Mouse (Mus musculus): ENCODE measurements around the gene Rere.
A peak's percentile ranks its signal among the peaks of the same experiment; 100 is the strongest.
"Not testable (repeated sequence)": the region's sequence is repeated elsewhere in the genome, so short reads cannot be mapped to it uniquely, and the experiment has no call there.

Rere gene

DNA sequence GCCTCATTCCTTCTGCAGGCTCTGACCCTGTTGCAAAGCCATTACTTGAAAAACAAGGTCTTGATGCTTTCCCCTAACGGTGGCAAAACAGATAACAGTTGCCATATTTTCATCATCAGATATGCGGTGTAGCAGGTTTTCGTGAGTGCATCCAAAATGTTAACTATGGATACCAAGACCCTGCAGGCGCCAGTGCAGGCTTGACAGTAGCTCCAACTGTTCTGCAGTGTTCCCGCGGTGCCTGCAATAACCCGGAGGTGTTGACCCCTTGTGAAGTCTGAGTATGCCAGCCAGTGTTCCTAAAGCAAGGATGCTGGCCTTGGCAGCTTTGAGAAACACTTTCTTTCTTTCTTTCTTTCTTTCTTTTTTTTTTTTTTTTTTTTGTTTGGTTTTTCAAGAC is 26.3 kb upstream of the Rere start:
- no peak for DNase-seq

- peak; percentile 94 for DNase-seq
These were observed 23.9 kb upstream of the Rere start for GRCm38 (mm10) chr4:150257252-150258204.

DNA sequence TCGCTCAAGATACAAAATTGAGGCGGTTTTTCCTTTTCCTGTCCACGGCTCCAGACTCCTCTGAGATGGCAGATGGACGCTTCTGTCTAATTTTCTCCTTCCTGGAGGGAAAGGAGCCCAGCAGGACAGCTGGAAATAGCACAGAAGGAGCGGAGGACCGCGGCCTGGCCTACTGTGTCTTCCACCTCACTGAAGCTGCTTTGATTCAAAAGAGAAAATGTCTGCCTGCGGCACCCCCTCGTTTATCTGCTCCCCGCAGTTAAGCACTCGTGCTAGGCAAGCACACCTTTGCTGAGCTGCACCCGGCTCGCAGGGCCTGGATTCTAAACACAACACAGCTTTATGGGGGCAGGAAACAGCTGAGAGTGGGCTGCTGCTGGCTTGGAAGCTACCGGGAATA is 23.1 kb upstream of the Rere start:
- DNase-seq = no peak

GRCm38 (mm10) chr4:150259577-150259976 is 21.9 kb upstream of the Rere start:
- DNase-seq = no peak

DNA sequence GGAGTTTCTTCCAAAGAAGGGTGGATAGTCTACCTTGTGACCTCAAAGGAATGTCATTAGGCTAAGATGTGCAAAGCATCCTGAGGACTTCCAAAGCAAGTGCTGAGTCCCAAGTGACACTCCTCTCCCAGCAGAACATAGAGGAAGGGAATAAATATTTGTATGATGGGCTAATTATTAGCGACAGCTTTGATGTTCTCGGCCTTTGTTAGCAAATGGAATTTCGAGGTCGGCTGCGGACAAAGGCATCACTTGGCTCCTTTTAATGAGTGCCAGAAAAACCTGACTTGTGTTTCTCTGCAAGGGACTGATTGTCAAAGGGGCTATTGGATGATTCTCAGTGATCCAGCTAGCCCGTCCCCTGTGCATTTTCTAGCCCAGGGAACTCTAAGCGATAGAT is 21.3 kb upstream of the Rere start:
- no peak for DNase-seq

- no peak for DNase-seq
These were observed 20.7 kb upstream of the Rere start for GRCm38 (mm10) chr4:150260745-150261144.

DNA sequence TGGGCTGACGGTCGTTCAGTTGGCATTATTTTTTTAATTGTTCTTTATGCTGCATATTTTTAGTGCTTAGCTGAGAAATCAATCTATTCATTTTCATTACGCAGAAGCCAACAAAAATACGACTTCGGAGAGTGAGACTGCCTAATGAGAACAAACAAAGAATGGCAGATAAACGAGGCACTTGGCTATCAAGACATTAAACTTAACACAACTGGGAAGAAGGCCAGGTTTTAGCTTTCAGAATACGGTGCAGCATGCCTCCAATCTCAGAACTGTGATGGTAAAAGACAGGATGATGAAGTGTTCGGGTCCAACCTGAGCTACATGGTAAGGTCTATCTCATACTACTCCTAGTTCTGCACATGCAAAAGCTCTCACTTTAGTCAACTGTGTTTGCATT is 19.1 kb upstream of the Rere start:
- no peak for DNase-seq

DNA sequence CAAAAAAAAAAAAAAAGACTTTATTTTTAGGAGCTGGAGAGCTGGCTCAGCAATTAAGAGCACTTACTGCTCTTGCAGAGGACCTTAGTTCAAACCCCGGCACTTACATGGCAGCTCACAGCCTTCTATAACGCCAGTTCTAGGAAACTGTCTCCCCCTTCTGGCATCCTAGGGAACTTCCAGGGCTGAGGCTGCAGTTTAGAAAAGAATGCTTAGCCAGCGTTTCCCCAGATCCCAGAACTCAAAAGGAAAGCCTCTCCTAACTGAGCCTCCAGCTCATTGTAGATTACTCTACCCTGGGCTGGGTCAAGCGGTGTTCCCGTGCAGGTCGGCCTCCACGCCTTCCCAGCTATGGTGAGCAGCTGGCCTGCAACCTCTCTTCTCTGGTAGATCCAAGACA is 16.5 kb upstream of the Rere start:
- peak; percentile 48 to 61 for DNase-seq

- DNase-seq = no peak
These were observed 16.0 kb upstream of the Rere start for GRCm38 (mm10) chr4:150265471-150265870.

GRCm38 (mm10) chr4:150266655-150267223 is 14.7 kb upstream of the Rere start:
- DNase-seq = no peak

- no peak for DNase-seq
These were observed 12.5 kb upstream of the Rere start for GRCm38 (mm10) chr4:150268674-150269653.

DNA sequence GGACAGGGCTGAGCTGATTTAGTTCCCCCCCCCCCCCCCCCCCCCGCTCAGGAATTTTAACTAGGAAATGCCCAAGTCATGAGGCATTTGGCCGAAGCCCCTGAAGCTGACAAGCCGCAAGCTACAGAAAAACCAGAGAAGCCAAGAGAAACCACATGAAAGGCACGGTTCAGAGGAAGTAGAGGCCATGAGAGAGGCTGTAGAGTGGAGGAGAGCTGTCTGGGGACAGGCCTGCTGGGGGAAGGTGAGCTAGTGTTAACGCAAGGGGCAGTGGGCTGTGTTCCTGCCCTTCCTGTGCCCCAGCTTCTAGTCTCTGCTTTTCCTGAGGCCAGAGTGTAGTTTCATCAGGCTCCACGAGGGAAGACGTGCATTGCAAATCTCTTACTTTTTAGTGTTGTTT is 11.8 kb upstream of the Rere start:
- DNase-seq = peak; percentile 31 to 55

DNA sequence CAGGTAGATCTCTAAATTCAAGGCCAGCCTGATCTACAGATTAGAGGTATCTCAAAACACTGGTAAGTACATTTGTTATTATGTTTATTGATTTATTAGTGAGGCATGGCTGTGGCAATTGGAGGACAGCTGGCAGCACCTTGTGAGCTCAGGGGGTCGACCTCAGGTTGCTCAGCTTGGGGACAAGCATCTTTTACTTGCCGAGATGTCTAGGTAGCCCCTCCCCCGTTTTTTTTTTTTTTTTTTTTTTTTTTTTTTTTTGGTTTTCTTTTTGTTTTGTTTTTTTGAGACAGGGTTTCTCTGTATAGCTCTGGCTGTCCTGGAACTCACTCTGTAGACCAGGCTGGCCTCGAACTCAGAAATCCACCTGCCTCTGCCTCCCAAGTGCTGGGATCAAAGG is 10.7 kb upstream of the Rere start:
- DNase-seq = not testable (repeated sequence)

DNA sequence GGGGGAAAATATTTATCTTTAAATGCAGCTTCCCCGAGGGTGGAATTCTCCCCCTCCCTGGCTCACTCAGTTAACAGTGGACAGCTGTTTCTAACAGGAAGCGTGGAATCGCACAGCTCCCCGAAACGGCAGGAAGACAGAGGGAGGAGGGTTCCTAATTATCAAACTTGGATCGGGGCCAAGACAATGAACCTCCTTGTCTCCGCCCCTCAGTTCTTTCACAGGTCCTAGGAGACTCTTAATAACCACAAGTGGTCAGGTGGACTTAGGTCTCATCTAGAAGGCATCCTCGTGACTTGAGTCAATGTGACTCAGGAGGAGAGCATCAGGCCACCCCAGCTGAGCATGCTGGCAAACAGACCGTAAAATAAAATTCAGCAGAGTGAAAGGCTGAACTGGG is 8.7 kb upstream of the Rere start:
- peak; percentile 66 to 77 for DNase-seq

- no peak for DNase-seq
These were observed 5.9 kb upstream of the Rere start for GRCm38 (mm10) chr4:150275531-150275930.

DNA sequence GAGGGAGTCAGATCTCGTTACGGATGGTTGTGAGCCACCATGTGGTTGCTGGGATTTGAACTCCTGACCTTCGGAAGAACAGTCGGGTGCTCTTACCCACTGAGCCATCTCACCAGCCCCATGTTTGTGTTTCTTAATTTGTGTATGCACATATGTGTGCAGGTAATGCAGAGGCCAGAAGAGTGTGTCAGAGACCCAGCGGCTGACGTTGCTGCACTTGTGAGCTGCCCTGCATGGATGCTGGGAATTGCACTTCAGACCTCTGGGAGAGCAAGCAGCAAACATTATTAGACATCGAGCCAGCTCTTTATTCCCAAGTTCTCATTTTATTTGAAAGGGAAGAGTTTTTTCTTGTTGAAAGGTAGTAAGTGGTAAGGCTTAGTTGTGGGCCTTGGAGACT is 2.1 kb upstream of the Rere start:
- DNase-seq = not testable (repeated sequence)

GRCm38 (mm10) chr4:150280002-150280401 is 1.4 kb upstream of the Rere start:
- DNase-seq = no peak

DNA sequence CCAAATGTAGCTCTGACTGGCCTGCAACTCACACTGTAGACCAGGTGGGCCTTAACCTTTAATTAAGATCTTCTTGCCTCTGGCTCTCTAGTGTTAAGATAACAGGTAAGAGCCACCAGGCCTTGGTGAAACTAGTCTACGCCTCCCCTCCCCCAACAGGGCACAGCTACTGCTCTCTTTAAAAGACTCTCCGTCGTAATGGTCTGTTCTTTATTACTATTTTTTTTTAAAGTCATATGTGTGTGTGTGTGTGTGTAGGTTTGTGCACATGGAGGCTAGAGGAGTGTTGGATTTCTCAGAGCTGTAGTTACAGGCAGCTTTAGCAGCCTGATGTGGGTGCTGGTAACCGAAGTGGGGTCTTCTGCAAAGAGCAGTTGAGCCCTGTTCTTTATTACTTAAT is 987 bp upstream of the Rere start:
- peak; percentile 39 to 50 for DNase-seq

GRCm38 (mm10) chr4:150281891-150282630 is 615 bp downstream of the Rere start:
- DNase-seq = peak; percentile 63 to 78

DNA sequence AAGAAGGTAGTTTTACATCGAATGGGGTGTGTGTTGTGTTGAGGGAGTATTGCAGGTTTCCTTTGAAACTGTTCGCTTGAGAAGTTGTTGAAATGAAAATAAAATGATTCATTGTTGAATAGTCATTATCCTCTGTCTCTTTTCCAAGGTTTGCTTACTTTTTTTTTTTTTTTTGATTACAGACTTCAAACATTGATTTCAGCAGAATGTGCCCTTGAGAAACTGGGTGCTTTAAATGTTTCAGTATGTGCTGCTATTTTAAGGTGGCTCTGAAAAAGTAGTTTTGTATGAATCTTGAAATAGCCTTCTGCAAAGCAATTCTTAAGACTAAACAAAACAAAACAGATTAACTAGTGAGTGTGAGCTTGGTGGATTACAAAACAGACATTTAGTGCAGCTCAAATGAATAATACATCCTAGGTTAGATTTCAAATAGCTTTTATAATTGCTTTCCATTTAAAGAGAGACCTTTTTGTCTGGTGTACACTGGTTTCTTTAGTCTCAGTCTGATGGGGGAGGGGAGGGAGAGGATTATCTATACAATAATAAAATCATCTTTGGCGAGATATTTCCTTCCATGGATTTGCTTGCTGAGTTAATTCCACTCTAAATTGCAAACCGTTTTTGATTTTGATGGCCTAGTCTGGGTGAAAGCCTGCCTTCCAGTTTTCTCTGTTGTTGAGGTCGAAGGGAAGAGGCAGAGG is 1.3 kb downstream of the Rere start:
- DNase-seq = no peak

DNA sequence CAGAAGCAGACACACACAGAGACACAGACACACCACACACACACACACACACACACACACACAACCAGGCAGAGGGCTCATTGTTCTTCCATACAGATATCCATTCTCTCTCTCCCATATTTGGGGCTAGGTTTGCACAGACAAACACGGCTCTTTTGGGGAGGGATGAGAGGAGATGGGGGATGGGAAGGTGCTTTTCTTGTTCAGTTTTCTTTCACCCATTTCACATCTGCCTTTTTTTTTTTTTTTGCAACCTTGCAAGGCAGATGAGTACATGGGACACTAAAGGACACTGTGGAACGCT is 1.8 kb downstream of the Rere start:
- DNase-seq = no peak

- peak; percentile 35 to 59 for DNase-seq
These were observed 2.5 kb downstream of the Rere start for GRCm38 (mm10) chr4:150283993-150284392.

All from kidney, postnatal 4 days (tissue).